Mouse (Mus musculus) adrenal gland, adult 18-20 months (tissue): Measurements from ENCODE around the gene Tm2d1. TPM values are rescaled to one million over a fixed set of nuclear protein-coding genes. Genes with fewer than 3 reads are reported as not detected.
"Not testable (repeated sequence)": the region's sequence is repeated elsewhere in the genome, so short reads cannot be mapped to it uniquely, and the experiment has no call there.

Experiments used
- DNase-seq, 2 experiments: peaks; one replicate each; pipeline ENCODE4 v3.0.0; 2021 to 2022; ENCODE audit warnings: low spot score in 2 of 2
- long read RNA-seq, 2 experiments: library from polyadenylated mRNA; stranded (forward); transcript quantifications; one replicate each; pipeline ENCODE4 v2.0.0; 2021
- total RNA-seq, 2 experiments: library from RNA; stranded (reverse); gene quantifications; 1 replicate in 1 of 2; 2 replicates in 1 of 2; pipeline ENCODE4 v1.2.3; 2021

The Tm2d1 gene
- 10 to 100 TPM; 35.9 to 40.5 TPM for total RNA-seq
- long read RNA-seq, experiment 1, transcript Tm2d1-202 (7 exons, 1,027 nt): major isoform, 24 of 26 reads
- long read RNA-seq, experiment 1, partial matches to known transcripts: 1 of 26 reads
- long read RNA-seq, experiment 1, other reads (novel, unspliced or antisense): 1 of 26 reads
- long read RNA-seq, experiment 2, transcript Tm2d1-202 (7 exons, 1,027 nt): major isoform, 50 of 56 reads
- long read RNA-seq, experiment 2, partial matches to known transcripts: 2 of 56 reads
- long read RNA-seq, experiment 2, other reads (novel, unspliced or antisense): 4 of 56 reads

DNA sequence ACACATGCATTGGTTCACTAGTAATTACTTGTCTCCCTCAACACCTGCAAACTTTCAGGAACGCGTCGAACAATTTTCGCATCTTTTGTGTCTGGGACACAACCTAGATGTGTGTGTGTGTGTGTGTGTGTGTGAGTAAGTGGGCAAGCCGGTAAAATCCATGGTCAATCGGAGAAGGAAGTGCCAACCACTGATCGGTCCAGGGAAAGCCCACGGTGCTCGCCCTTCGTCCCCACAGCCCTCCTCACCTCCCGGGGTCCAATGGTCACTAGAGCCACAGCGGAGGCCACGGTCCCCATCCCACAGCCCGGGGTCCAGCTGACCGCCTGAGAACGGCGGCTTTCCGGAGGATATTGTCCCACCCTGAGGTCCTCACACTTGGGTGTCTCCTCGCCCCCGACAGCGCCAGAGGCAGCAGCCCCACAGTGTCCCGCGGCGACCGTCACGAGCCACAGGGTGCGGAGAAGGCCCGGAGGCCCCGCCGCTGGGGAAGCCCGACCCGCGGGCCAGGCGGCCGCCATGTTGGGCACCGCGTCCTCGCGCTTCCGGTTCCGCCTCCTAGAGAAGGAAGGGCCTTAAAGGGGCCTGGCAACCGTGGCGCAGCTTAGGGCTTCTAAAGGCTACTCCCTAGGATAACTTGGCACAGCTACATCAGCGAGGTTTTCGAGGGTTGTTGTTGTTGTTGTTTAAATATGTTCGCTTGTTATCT is at the start of gene Tm2d1:
Gene Tm2d1, minus strand, starts transcription at position 591 of the 709 bp plus-strand sequence.
- DNase-seq: peak; percentile 77 to 80

DNA sequence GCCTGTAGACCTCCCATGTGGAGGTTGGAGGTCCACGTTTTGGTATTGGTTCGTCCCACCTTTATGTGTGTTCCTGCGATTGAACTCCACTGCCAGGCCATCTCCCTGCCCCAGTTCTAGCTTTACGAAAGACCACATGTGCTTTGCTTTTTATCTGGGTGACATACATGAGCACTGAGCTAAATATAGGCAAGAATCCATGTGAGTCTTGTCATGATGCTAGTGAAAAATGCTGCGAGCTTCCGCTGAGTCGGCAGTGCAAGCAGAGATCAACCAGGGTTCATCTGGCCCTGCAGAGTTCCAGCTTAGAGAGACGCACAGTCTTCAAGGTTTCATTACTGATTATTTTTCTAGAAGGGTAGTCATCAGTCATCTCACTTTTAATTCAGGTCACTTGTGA is 45.3 kb upstream of the Tm2d1 start:
- DNase-seq: no peak

DNA sequence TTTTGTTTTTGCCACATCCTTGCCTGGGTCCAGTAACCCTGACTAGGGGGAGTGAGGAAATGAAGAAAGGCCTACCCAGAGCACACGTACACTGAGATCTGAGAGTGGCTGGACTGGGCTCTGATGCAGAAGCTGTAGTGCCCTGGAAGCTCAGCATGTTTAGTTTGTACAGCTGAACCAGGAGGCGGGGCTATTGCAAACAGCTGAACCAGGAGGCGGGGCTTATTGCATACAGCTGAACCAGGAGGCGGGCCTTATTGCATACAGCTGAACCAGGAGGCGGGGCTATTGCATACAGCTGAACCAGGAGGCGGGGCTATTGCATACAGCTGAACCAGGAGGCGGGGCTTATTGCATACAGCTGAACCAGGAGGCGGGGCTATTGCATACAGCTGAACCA is 32.0 kb upstream of the Tm2d1 start:
- not testable (repeated sequence) for DNase-seq

DNA sequence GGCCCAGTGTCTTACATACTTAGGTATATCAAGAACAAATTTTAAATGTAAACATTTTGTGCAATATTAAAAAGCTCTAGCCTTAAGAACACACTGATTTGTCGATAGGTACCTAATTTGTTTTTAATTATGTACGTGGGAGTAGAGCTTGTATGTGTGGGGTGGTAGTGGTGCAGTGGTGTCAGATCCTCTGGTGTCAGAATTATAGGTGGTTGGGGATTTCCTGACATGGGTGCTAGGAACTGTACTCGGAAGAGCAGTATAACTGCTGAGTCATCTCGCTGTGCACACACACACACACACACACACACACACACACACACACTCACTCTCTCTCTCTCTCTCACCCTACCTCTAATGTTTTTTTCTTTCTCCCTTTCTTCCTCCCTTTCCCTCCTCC is 25.3 kb upstream of the Tm2d1 start:
- DNase-seq: no peak

DNA sequence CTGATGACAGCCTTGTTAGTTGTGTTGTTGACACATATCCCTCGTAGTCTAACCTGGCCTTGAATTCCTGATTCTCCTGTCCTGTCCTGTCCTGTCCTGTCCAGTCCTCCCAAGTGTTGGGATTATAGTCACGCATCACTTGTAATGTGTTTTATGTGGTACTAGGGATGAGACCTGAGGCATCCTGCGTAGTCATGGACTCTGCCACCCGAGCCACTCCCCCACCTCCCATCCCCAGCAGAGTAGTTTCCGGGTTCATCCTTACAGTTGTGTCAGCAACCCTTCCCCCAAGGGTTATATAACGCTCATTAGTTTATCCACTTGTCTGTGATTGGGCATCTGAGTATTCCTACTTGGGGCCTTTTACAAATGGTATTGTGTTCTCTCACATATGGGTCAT is 21.3 kb upstream of the Tm2d1 start:
- DNase-seq: no peak

DNA sequence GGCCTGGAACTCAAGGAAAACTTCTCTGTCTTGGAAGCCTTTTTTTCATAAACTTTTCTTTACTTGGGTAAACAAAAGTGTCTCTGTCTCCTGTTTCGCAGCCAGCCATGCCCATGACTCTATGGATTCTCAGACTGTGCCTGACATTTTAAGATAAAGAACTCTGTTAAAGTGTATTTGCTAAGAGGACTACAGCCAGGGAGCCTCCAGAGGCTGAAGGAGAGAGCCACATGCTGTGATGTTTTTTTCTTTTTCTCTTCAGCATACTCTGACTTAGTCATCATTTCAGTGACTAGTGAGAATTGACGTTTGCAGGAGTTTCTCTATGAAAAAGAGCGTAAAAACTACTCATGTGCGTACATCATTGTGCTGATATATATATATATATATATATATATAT is 20.4 kb upstream of the Tm2d1 start:
- no peak for DNase-seq

DNA sequence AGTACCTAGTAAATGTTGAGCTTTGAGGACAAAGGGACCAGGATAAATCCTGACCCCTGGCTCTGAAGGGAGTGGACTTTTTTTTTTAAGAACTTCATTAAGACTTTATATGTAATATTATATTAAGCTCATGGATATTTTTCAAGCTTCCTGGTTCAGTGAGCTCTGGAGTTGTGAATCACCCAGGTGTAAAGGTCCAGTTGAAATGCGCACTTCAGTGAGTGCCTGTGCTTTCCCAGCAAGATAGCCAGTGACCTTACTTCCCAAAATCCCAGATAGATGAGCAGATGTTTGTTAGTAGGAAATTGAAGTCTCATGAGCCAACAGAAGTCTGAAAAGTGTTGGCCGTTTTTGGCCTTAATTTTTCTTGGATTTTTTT is 18.5 kb upstream of the Tm2d1 start:
- DNase-seq: no peak

DNA sequence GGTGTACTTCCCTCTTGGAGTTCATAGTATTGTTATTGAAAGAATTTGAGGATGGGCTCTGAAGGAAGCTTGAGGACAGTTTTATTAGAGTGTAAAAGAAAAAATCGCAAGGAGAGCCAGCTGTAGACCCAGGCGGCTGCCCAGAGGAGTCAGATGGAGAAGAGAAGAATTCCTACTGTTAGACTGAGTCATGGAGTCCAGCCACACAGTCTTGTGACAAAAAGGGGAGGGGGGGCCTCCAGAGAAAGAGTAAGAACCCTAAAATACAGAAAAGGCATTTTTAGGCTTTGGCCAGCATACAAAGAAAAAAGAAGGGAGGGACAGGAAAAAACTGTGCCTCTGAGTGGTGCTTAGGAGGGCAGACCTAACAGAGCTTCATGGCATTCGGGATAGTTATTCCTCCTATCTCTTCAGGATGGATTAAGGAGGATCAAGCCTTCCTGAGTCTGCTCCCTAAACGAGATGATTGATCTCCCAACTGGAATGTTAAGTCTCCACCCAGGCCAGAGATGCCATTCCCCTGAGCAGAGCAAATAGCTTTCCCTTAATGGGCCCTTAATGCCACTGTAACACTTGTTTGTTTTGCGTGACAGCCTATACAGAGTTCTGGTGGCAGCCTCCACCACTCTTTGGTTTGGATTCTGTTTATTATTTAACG is 17.9 kb upstream of the Tm2d1 start:
- no peak for DNase-seq

DNA sequence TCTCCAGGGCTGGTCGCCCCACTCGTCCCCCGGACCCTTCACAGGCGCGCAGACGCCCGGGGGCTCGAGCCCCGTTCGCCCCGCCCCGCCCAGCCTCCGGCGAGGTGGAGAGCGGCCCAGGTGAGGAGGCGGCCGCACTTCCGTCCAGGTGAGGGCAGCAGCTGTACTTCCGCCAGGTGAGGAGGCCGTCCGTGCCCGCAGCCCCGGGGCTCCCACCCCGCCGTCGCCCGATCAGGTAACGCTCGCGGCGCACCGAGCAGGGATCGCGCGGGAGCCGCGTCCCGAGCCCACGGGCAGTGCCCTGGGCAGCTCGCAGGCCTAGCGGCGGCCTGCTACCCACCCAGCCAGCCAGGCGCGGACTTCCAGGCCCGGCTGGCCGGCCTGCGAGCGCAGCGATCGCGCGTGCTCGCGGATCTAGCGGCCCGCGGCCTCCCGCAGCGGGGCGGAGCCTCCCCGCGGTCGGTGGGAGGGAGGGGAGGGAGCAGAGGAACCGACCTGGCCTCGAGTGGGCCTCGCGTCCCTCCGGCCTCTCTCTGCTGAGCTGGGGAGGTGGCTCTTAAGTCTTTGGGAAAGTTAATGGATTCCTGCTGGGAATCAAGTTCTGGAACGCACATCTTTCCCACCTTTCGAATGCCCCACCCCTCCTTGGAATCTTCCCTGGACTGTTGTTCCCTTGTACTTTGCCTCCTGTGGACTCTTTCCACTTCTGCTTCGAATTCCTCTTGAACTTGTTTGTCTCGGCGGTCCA is 12.8 kb upstream of the Tm2d1 start, which contains the start of gene Patj:
Gene Patj, plus strand, starts transcription at position 96 of the 748 bp plus-strand sequence.
- peak; percentile 50 to 61 for DNase-seq

DNA sequence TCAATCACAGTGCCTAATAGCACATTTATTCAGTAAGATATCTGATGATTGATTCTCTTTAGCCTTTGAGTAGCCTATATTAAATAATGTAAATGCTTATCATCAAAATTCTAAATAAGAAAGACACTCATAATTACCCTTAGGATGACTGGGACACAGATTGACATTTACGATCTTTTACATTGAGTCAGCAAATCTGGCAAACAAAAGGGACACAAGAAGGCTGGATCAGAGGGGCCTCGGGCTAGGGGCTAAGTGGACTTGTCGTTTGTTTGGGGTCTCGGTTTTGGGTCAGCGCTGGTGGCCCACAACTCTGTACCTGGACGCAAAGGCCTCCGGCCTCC is 12.2 kb upstream of the Tm2d1 start:
- DNase-seq: no peak

DNA sequence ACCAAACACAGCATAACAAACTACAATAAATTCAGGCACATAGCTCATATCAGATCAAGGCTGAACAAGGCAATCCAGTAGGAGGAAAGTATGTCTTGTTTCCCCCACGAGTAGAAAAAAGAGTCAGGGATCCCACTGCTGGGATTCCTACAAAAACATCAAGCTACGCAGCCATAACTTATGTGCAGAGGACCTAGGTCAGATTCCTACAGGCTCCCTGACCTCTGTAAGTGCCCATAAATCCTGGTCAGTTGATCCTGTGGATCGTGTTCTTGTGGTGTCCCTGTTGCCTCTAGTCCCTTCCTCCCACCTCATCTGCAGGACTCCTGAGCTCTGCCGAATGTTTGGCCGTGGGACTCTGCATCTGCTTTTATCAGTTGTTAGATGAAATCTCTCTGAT is 1.9 kb upstream of the Tm2d1 start:
- DNase-seq: no peak

DNA sequence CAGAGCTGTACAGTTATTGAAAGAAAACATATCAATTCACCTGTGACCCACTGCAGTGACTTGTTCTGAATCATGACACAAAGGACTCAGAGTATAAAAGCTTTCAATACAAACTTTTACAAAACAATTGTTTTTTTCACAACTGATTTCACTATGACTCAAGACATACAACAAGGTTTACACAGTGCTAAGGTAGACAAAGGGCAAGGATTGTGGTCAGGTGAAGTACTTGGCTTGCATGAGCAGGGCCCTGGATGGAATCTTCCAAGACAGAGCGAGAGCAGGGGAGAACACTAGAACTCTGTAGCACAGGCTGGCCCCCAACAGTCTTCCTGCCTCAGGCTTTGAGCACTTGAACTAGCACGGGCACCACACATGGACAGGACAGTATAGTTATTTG is 6.2 kb downstream of the Tm2d1 start:
- DNase-seq: no peak

DNA sequence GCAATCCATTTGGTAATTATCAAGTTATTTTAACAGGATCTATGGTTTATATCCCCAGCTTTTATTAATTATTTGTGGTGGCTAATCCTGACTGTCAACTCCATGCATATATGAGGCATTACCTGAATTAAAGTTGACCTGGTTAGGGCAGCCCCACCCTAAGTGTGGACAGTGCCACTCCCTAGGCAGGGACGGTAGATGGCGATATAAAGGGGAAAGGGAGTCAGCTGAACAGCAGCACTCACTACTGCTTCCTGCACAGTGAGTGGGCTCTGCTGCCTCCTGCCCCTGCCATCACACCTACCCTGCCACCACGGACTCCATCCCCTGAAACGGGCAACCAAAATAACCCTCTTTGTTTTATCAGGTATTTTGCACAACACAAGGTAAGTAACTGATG is 7.7 kb downstream of the Tm2d1 start:
- no peak for DNase-seq

DNA sequence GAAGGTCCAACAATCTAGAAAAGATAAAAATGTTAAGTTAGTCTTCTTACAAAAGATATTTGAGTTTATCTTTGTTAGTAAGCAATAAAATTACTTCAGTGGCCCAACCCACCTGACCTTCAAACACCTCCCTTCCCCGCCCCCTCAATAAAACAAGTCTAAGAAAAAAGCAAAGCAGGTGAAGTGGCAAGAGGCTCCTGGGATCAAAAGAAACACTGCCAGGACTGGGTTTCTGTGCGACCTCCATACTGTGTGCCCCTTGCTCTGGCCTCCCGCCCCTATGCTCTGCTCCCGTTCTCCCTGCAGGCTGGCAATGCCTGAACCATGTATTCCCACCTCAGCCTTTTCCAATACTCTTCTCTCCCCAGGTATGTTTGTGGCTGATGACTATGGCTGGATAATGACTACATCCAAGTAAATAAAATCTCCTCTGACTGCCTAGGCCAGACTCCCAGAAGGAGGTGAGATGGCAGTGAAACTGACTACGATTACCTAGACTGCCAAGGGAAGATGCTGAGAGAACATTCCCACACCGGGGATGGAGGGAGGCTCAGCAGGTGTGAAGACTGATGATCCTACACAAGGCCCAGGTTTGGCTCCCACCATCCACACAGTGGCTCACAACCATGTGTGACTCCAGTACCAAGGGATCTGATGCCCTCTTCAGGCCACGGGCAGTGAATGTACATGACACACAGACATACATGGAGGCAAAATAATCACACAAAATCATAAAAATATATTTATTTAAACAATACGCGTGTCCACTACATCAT is 24.9 kb downstream of the Tm2d1 start:
- no peak for DNase-seq

DNA sequence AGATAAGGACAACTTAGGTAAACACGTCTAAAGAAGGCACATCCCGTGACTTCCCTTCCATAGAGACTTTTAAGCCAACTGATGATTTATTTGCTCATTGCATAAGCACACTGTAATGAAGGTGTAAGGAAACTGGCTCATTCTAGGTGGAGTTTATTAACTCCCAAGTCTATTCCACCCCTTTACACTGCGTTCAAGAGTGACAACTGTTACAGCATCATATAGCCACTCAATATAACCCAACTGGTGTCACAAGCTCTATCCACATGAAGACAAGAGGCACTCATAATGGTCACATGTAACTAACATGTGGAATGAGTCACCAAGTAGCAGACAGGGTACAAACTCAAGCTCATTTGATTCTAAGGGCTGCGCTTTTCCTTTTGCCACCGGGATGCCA is 34.5 kb downstream of the Tm2d1 start:
- DNase-seq: no peak

DNA sequence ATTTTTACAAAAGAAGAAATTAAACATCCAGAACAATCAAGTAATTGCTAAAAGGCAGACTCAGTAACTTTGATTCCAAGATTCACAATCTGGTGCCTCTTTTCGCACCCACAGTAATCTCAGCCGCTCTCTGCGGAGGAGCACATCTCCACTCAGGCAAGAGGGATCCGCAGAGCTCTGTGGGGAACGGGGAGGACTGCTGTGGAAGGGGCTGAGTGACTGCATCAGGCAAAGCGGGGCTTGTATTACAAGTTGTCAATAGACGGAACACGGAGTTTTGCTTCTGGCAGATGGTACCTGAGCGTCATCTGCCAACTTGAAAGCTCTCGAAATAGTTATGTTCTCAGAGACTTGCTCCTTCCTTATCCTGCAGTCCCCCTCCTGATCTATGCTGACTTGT is 37.3 kb downstream of the Tm2d1 start:
- DNase-seq: no peak

DNA sequence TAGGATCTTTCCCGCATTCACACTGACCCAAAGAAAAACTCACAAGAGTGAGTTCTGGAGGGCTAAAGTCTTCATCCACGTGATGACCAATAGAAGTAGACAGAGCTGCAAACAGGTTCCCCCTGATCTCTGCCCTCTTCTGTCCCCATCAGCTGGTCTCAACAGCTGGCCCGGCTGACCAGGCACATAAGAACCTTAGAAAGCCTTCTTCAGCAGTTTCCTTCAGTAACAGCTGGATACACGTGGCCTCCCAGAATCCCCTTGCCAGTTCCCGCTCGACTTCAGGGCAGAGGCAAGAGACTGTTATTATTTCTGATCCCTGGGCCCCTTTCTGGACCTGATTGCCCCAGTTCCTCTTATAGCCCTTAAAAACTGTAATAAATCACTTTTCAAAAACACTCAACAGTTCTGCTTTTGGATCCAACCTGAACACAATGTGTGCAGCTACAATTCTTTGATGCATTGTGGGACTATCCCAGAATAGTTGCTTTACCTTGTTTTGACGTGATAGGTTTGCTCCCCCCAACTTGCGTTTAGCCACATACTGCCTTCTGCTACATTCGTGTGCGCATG is 43.0 kb downstream of the Tm2d1 start:
- no peak for DNase-seq

DNA sequence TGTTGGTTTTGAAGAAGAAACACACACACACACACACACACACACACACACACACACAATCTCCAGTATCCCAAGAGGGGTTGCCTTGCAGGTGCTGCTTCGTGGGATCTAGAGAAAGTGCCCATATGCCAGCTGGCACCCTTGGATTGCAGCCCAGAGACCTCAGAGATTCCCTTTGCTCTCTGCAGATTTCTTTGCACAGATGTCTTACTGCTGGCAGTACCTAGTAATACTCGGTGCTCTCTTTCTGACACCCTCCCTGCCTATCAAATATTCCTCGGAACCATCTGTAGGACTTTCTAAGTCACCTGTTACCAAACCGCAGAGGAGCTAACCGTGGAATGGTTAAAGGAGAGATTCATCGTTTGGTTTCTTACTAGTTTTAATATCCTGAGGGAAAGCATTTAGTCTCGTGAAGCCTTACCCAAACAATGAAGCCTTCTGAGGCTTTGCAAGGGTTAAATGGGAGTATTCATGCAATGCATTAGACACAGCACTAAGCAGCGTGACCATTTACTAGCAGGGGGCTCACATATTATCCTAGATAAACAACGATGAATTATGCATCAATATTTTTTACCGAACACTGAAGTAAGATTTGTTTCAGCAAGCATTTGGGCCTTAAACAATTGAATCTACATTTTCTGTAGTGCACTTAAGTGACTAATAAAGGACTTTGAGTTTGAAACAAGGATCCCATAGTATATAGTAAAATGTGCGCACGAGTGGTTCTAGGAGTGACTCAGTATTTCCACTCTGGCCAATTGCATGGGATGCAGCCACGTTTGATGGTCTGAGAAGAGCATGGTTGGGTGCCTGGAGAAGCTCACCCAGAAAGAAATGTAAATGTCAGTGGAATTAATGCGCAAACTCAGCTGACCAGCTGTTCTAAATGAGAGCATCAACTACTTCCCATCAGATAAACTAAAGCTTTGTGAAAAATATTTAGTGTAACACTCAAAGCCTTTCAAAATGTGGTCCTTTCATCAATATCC is 44.2 kb downstream of the Tm2d1 start:
- no peak for DNase-seq

DNA sequence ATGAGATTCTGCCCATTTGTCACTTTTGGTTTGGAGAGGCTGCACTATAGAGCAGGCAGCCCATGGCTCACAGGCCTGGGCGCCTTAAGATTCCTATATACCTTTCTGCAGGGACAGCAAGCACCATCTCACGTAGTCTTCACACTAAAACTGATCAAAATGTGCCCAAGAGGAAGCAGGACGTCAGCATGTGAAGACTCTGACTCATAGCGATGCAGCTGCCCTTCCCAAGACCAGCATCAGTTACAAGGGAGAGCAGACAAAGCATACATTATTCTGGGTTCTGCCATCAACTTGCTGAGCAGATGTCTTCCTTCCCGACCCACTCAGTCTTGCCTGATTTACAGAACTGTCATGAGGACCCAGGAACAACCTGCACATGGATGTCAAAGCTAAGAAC is 45.9 kb downstream of the Tm2d1 start:
- no peak for DNase-seq
